Mouse (Mus musculus) G1E (cell line): ENCODE measurements at regions not wholly inside any gene's neighbourhood (a gene's known extent, or its start where the extent isn't known, plus 50 kb on each side); places are given as distances from the start of the nearest gene placed in this dataset.

ENCODE experiments used
- ATAC-seq: 2 replicates; pipeline ENCODE4 v1.8.0; 2016; ENCODE audit warnings: mild to moderate bottlenecking; ENCODE audit not compliant: insufficient number of reproducible peaks, poor library complexity, low FRiP score, severe bottlenecking; ENCODE audit errors: extremely low read depth
- DNase-seq: peaks from one replicate; pipeline ENCODE4 v3.0.0; 2012; ENCODE audit warnings: low spot score
- H3K27me3 ChIP-seq: 2 replicates; pipeline ENCODE4 v1.6.1; 2012; ENCODE audit warnings: mild to moderate bottlenecking, low read length, inconsistent platforms; ENCODE audit not compliant: insufficient read depth
- H3K36me3 ChIP-seq: replicated peaks from 2 replicates; pipeline ENCODE3; 2012; ENCODE audit warnings: mild to moderate bottlenecking, inconsistent platforms
- H3K4me1 ChIP-seq: 2 replicates; pipeline ENCODE4 v1.6.1; 2012; ENCODE audit warnings: low read depth, low read length, inconsistent platforms, mixed read lengths; ENCODE audit not compliant: insufficient read depth
- H3K4me3 ChIP-seq: 2 replicates; pipeline ENCODE4 v1.5.1; 2012; ENCODE audit warnings: low read depth, mild to moderate bottlenecking, inconsistent platforms, low read length, moderate library complexity, mixed read lengths
- H3K9me3 ChIP-seq: replicated peaks from 2 replicates; pipeline ENCODE4 v1.6.1; 2012; ENCODE audit warnings: inconsistent platforms
- CTCF ChIP-seq: IDR thresholded peaks from 2 replicates; pipeline ENCODE4 v1.5.1; 2012; ENCODE audit warnings: low read depth, low read length, inconsistent platforms, mixed read lengths
- GATA1 ChIP-seq: IDR thresholded peaks from 2 replicates; pipeline ENCODE4 v1.6.1; 2012; ENCODE audit warnings: borderline replicate concordance, low read length, inconsistent platforms, mixed read lengths
- GATA2 ChIP-seq: IDR thresholded peaks from 2 replicates; pipeline ENCODE4 v1.6.1; 2012; ENCODE audit warnings: low read depth, low read length, inconsistent platforms, borderline replicate concordance
- POLR2AphosphoS5 ChIP-seq: IDR thresholded peaks from 2 replicates; pipeline ENCODE4 v1.6.1; 2012; ENCODE audit warnings: low read depth, low read length, inconsistent platforms; ENCODE audit not compliant: insufficient replicate concordance
- TAL1 ChIP-seq: conservative IDR thresholded peaks from 2 replicates; pipeline ENCODE4 v1.6.1; 2012; ENCODE audit warnings: low read depth, low read length, inconsistent platforms, mixed read lengths

GRCm38 (mm10) chr9:69845210-69845609 lies 84.5 kb upstream of the Foxb1 start:
- Histone ChIP-seq H3K4me1 (no peaks in the 10 kb centered on the region), H3K9me3 (no peaks in the 10 kb centered on the region), H3K36me3 (no peaks in the 10 kb centered on the region), H3K4me3 (no peak overlapping the region), H3K27me3 (no peaks in the 10 kb centered on the region)
- DNase-seq (no peak), ATAC-seq (no peak)
- no peak for TF ChIP-seq GATA2
- TF ChIP-seq GATA1: no peak
- no peak for TF ChIP-seq TAL1
- no peak for TF ChIP-seq POLR2AphosphoS5
- no peak for TF ChIP-seq CTCF

- TF ChIP-seq GATA2 (no peak), CTCF (no peak), POLR2AphosphoS5 (no peak), GATA1 (no peak), TAL1 (no peak)
- Histone ChIP-seq H3K4me1 (no peaks in the 10 kb centered on the region), H3K27me3 (no peaks in the 10 kb centered on the region), H3K36me3 (no peaks in the 10 kb centered on the region), H3K4me3 (no peak overlapping the region), H3K9me3 (no peaks in the 10 kb centered on the region)
- DNase-seq: no peak
- ATAC-seq: no peak
Measured at GRCm38 (mm10) chr9:69856621-69857020, 95.9 kb upstream of the Foxb1 start.

- no peaks in the 10 kb centered on the region for H3K27me3 ChIP-seq
- H3K9me3 ChIP-seq: no peaks in the 10 kb centered on the region
- TF ChIP-seq TAL1 (no peak), POLR2AphosphoS5 (no peak), CTCF (no peak), GATA1 (no peak), GATA2 (no peak)
- DNase-seq: no peak
- no peak for ATAC-seq
- H3K4me1 ChIP-seq: no peaks in the 10 kb centered on the region
- no peak overlapping the region for H3K4me3 ChIP-seq
- no peaks in the 10 kb centered on the region for H3K36me3 ChIP-seq
Measured at GRCm38 (mm10) chr9:69858619-69859018, 97.9 kb upstream of the Foxb1 start.

- TF ChIP-seq POLR2AphosphoS5 (no peak), CTCF (peak; percentile 57; the same call in 1 of the 2 replicates)
- DNase-seq: no peak
- no peak for ATAC-seq
- Histone ChIP-seq H3K36me3 (no peaks in the 10 kb centered on the region), H3K9me3 (no peaks in the 10 kb centered on the region), H3K27me3 (no peaks in the 10 kb centered on the region), H3K4me1 (no peaks in the 10 kb centered on the region), H3K4me3 (no peak overlapping the region)
Measured at GRCm38 (mm10) chr9:69870182-69870581, 109.4 kb upstream of the Foxb1 start.

GRCm38 (mm10) chr9:69886351-69886750 lies 102.9 kb upstream of the Bnip2 start:
- Histone ChIP-seq H3K27me3 (peaks cover 2% of the 10 kb centered on the region; the same call in 1 of the 2 replicates), H3K9me3 (no peaks in the 10 kb centered on the region), H3K4me1 (no peaks in the 10 kb centered on the region), H3K36me3 (no peaks in the 10 kb centered on the region), H3K4me3 (no peak overlapping the region)
- ATAC-seq: no peak
- TF ChIP-seq GATA1 (no peak), CTCF (no peak)
- DNase-seq: no peak

GRCm38 (mm10) chr9:69898016-69898415 lies 91.2 kb upstream of the Bnip2 start:
- Histone ChIP-seq H3K4me1 (no peaks in the 10 kb centered on the region), H3K9me3 (no peaks in the 10 kb centered on the region), H3K27me3 (peaks cover 2% of the 10 kb centered on the region), H3K4me3 (no peak overlapping the region), H3K36me3 (no peaks in the 10 kb centered on the region)
- ATAC-seq (no peak), DNase-seq (no peak)
- TF ChIP-seq GATA1 (no peak), POLR2AphosphoS5 (no peak), GATA2 (no peak), TAL1 (no peak), CTCF (no peak)

GRCm38 (mm10) chr9:69899371-69899770 lies 89.9 kb upstream of the Bnip2 start:
- Histone ChIP-seq H3K9me3 (no peaks in the 10 kb centered on the region), H3K4me1 (no peaks in the 10 kb centered on the region), H3K36me3 (no peaks in the 10 kb centered on the region), H3K4me3 (no peak overlapping the region), H3K27me3 (peaks cover 2% of the 10 kb centered on the region; the same call in 1 of the 2 replicates)
- no peak for TF ChIP-seq TAL1
- TF ChIP-seq GATA2: no peak
- TF ChIP-seq GATA1: no peak
- no peak for TF ChIP-seq POLR2AphosphoS5
- TF ChIP-seq CTCF: no peak
- no peak for DNase-seq
- ATAC-seq: no peak
